Mouse (Mus musculus): Measurements from ENCODE around the gene Grik4. TPM values are rescaled to one million over a fixed set of nuclear protein-coding genes. Genes with fewer than 3 reads are reported as not detected.

Grik4 gene
- polyA plus RNA-seq, 1 experiment from 2014 or later = 0.10 TPM

GRCm38 (mm10) chr9:42627634-42628033 lies 316.7 kb downstream of the Grik4 start:
- H3K36me3 ChIP-seq (ENCODE audit: control insufficient read depth, insufficient read depth, low read length) = no peaks in the 10 kb centered on the region
- H3K27me3 ChIP-seq (ENCODE audit: control insufficient read depth, insufficient read depth, low read length) = no peaks in the 10 kb centered on the region
- DNase-seq (ENCODE audit: low spot score) (peak; percentile 87), ATAC-seq (ENCODE audit: low FRiP score, low TSS enrichment) (peak; percentile 70; the same call in 1 of the 2 replicates)
- no peak overlapping the region for H3K4me2 ChIP-seq (replicated peaks; ENCODE audit: low read depth)
- H3K27ac ChIP-seq (replicated peaks) = no peak overlapping the region
- WGBS = 7% methylated on average over 6 of the region's 6 CpGs
- no peak for TF ChIP-seq EP300 (optimal IDR thresholded peaks at IDR 0.05)
- no peak overlapping the region for H3K9ac ChIP-seq (ENCODE audit: low read length)
- H3K4me1 ChIP-seq (replicated peaks; ENCODE audit: control insufficient read depth, insufficient read depth) = no peaks in the 10 kb centered on the region; the same call in 1 of the 2 replicates
- H3K9me3 ChIP-seq (ENCODE audit: control insufficient read depth, low read length) = no peaks in the 10 kb centered on the region
- no peak overlapping the region for H3K4me3 ChIP-seq (ENCODE audit: low read depth, low read length)

- no peaks in the 10 kb centered on the region for H3K36me3 ChIP-seq (ENCODE audit: control insufficient read depth, insufficient read depth, low read length)
- H3K4me2 ChIP-seq (replicated peaks; ENCODE audit: low read depth) = no peak overlapping the region
- 59% methylated on average over 8 of the region's 8 CpGs for WGBS
- H3K9ac ChIP-seq (ENCODE audit: low read length) = no peak overlapping the region
- no peak overlapping the region for H3K4me3 ChIP-seq (ENCODE audit: low read depth, low read length)
- H3K9me3 ChIP-seq (ENCODE audit: control insufficient read depth, low read length) = no peaks in the 10 kb centered on the region
- TF ChIP-seq EP300 (optimal IDR thresholded peaks at IDR 0.05) = no peak
- TF ChIP-seq CTCF (IDR thresholded peaks at IDR 0.05; ENCODE audit: low read depth) = no peak
- DNase-seq (ENCODE audit: low spot score) (peak; percentile 24), ATAC-seq (ENCODE audit: low FRiP score, low TSS enrichment) (no peak)
- H3K27ac ChIP-seq (replicated peaks) = no peak overlapping the region
- H3K4me1 ChIP-seq (replicated peaks; ENCODE audit: control insufficient read depth, insufficient read depth) = no peaks in the 10 kb centered on the region; the same call in 1 of the 2 replicates
- no peaks in the 10 kb centered on the region for H3K27me3 ChIP-seq (ENCODE audit: control insufficient read depth, insufficient read depth, low read length)
Observed at GRCm38 (mm10) chr9:42627146-42627545, 317.1 kb downstream of the Grik4 start.

GRCm38 (mm10) chr9:42626226-42626775 lies 318.0 kb downstream of the Grik4 start:
- Histone ChIP-seq H3K27me3 (ENCODE audit: control insufficient read depth, insufficient read depth, low read length) (no peaks in the 10 kb centered on the region), H3K36me3 (ENCODE audit: control insufficient read depth, insufficient read depth, low read length) (no peaks in the 10 kb centered on the region), H3K9me3 (ENCODE audit: control insufficient read depth, low read length) (no peaks in the 10 kb centered on the region), H3K4me2 (replicated peaks; ENCODE audit: low read depth) (no peak overlapping the region), H3K27ac (replicated peaks) (no peak overlapping the region), H3K4me1 (replicated peaks; ENCODE audit: control insufficient read depth, insufficient read depth) (no peaks in the 10 kb centered on the region; the same call in 1 of the 2 replicates), H3K4me3 (ENCODE audit: low read depth, low read length) (no peak overlapping the region), H3K9ac (ENCODE audit: low read length) (no peak overlapping the region)
- TF ChIP-seq EP300 (optimal IDR thresholded peaks at IDR 0.05) (no peak), CTCF (IDR thresholded peaks at IDR 0.05; ENCODE audit: low read depth) (no peak)
- WGBS = 72% methylated on average over 6 of the region's 6 CpGs
- DNase-seq (ENCODE audit: low spot score) = no peak
- no peak for ATAC-seq (ENCODE audit: low FRiP score, low TSS enrichment)

GRCm38 (mm10) chr9:42614409-42614808 lies 329.9 kb downstream of the Grik4 start:
- Histone ChIP-seq H3K27me3 (ENCODE audit: control insufficient read depth, insufficient read depth, low read length) (no peaks in the 10 kb centered on the region), H3K9ac (ENCODE audit: low read length) (no peak overlapping the region), H3K9me3 (ENCODE audit: control insufficient read depth, low read length) (no peaks in the 10 kb centered on the region), H3K4me3 (ENCODE audit: low read depth, low read length) (no peak overlapping the region), H3K27ac (replicated peaks) (no peak overlapping the region), H3K36me3 (ENCODE audit: control insufficient read depth, insufficient read depth, low read length) (no peaks in the 10 kb centered on the region), H3K4me1 (replicated peaks; ENCODE audit: control insufficient read depth, insufficient read depth) (no peaks in the 10 kb centered on the region; the same call in 1 of the 2 replicates), H3K4me2 (replicated peaks; ENCODE audit: low read depth) (no peak overlapping the region)
- WGBS = 71% methylated on average over 10 of the region's 10 CpGs
- TF ChIP-seq EP300 (optimal IDR thresholded peaks at IDR 0.05) (no peak), CTCF (IDR thresholded peaks at IDR 0.05; ENCODE audit: low read depth) (no peak)
- DNase-seq (ENCODE audit: low spot score) (no peak), ATAC-seq (ENCODE audit: low FRiP score, low TSS enrichment) (no peak)

GRCm38 (mm10) chr9:42613827-42614226 lies 330.5 kb downstream of the Grik4 start:
- Histone ChIP-seq H3K9ac (ENCODE audit: low read length) (no peak overlapping the region), H3K9me3 (ENCODE audit: control insufficient read depth, low read length) (no peaks in the 10 kb centered on the region), H3K27ac (replicated peaks) (no peak overlapping the region), H3K36me3 (ENCODE audit: control insufficient read depth, insufficient read depth, low read length) (no peaks in the 10 kb centered on the region), H3K4me3 (ENCODE audit: low read depth, low read length) (no peak overlapping the region), H3K4me2 (replicated peaks; ENCODE audit: low read depth) (no peak overlapping the region), H3K27me3 (ENCODE audit: control insufficient read depth, insufficient read depth, low read length) (no peaks in the 10 kb centered on the region), H3K4me1 (replicated peaks; ENCODE audit: control insufficient read depth, insufficient read depth) (no peaks in the 10 kb centered on the region; the same call in 1 of the 2 replicates)
- TF ChIP-seq CTCF (IDR thresholded peaks at IDR 0.05; ENCODE audit: low read depth) (no peak), EP300 (optimal IDR thresholded peaks at IDR 0.05) (no peak)
- ATAC-seq (ENCODE audit: low FRiP score, low TSS enrichment) (no peak), DNase-seq (ENCODE audit: low spot score) (no peak)
- 52% methylated on average over 6 of the region's 6 CpGs for WGBS

GRCm38 (mm10) chr9:42612482-42612991 lies 331.8 kb downstream of the Grik4 start:
- Histone ChIP-seq H3K36me3 (ENCODE audit: control insufficient read depth, insufficient read depth, low read length) (no peaks in the 10 kb centered on the region), H3K4me2 (replicated peaks; ENCODE audit: low read depth) (no peak overlapping the region), H3K9me3 (ENCODE audit: control insufficient read depth, low read length) (no peaks in the 10 kb centered on the region), H3K27me3 (ENCODE audit: control insufficient read depth, insufficient read depth, low read length) (no peaks in the 10 kb centered on the region), H3K27ac (replicated peaks) (no peak overlapping the region), H3K4me3 (ENCODE audit: low read depth, low read length) (no peak overlapping the region), H3K4me1 (replicated peaks; ENCODE audit: control insufficient read depth, insufficient read depth) (no peaks in the 10 kb centered on the region; the same call in 1 of the 2 replicates), H3K9ac (ENCODE audit: low read length) (no peak overlapping the region)
- DNase-seq (ENCODE audit: low spot score) = no peak
- 52% methylated on average over 14 of the region's 14 CpGs for WGBS
- no peak for TF ChIP-seq EP300 (optimal IDR thresholded peaks at IDR 0.05)
- no peak for TF ChIP-seq CTCF (IDR thresholded peaks at IDR 0.05; ENCODE audit: low read depth)
- no peak for ATAC-seq (ENCODE audit: low FRiP score, low TSS enrichment)

Measured in stomach, postnatal 0 days (tissue).